Comparison of ENCODE assay signal across 1 mouse cellular context in the genomic region with DNA sequence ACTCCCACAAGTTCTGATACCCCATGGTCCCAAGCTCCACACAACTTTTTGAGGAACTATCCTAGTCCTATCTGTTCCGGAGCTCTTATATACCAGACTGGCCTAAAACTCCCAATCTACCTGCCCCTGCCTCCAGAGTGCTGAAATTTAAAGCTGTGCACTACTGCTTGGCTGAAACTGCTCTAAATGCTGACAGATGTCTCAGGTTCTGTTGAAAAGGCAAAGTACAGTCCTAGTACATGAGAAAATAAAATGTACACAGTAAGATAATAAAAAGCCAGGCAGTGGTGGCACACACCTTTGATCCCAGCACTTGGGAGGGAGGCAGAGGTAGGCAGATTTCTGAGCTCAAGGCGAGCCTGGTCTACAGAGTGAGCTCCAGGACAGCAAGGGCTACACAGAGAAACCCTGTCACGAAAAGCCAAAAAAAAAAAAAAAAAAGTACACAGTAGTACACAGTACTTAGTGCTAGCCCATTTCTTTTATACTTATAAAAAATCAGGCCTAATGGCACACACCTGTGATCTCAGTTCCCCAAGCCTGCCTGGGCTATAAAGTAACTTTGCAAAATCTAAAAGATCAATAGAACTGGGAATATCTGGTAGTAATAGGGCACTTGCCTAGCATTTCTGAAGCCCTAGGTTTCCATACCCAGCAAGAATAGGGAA.
TF ChIP-seq lines count a peak whose summit lies in the region.

No protein-coding gene starts in this region.

TF ChIP-seq in MEL, 35 proteins besides CTCF, POLR2A, EP300 and RAD21:
- TF ChIP-seq POLR2AphosphoS2 (IDR thresholded peaks at IDR 0.05; ENCODE audit: low read length) = peak; percentile 96
- TF ChIP-seq ZMIZ1 (IDR thresholded peaks at IDR 0.05; ENCODE audit: low read depth, low read length) = peak; percentile 78
- peak; percentile 69; the same call in 1 of the 2 replicates for TF ChIP-seq TBP (IDR thresholded peaks at IDR 0.05; ENCODE audit: low read depth, low read length)
- TF ChIP-seq BHLHE40 (IDR thresholded peaks at IDR 0.05; ENCODE audit: borderline replicate concordance, low read depth, low read length) = 0 out of 2 replicates have a peak, but pooled peaks have one; percentile 2
- peak; percentile 34 for TF ChIP-seq CHD2 (IDR thresholded peaks at IDR 0.05; ENCODE audit: low read length)
- TF ChIP-seq MYC (IDR thresholded peaks at IDR 0.05; ENCODE audit: low read depth, low read length) = 0 out of 2 replicates have a peak, but pooled peaks have one; percentile 17
- TF ChIP-seq ZNF384 (IDR thresholded peaks at IDR 0.05; ENCODE audit: low read depth, low read length) = peak; percentile 78; the same call in 1 of the 2 replicates
- no peak; the same call in 1 of the 2 replicates for TF ChIP-seq MAFK (IDR thresholded peaks at IDR 0.05; ENCODE audit: borderline replicate concordance, low read depth, low read length)
- TF ChIP-seq MAZ (IDR thresholded peaks at IDR 0.05; ENCODE audit: low read depth, low read length) = no peak
- no peak for TF ChIP-seq GATA1 (IDR thresholded peaks at IDR 0.05; ENCODE audit: low read depth, low read length)
TF ChIP-seq in MEL: peak in this region for 7.
